Mouse (Mus musculus): ENCODE results near the gene Egln3.

GRCm38 (mm10) chr12:54222036-54222760 is 18.5 kb upstream of the Egln3 start:
- TF ChIP-seq CTCF (IDR thresholded peaks at IDR 0.05; ENCODE audit: low read depth) (no peak), EP300 (IDR thresholded peaks at IDR 0.05; ENCODE audit: low read depth) (no peak)
